Mouse (Mus musculus) bone marrow macrophage, adult 2 months (primary cell): ENCODE results near the gene Atg2b.

ENCODE experiments used
- CTCF ChIP-seq: IDR thresholded peaks from 2 replicates; pipeline ENCODE4 v1.5.1; 2012; ENCODE audit warnings: low read depth, mild to moderate bottlenecking, low read length, moderate library complexity
- POLR2A ChIP-seq: IDR thresholded peaks from 2 replicates; pipeline ENCODE4 v1.6.1; 2012; ENCODE audit warnings: mild to moderate bottlenecking, low read depth, low read length, borderline replicate concordance

GRCm38 (mm10) chr12:105733370-105734159, 48.6 kb upstream of the Atg2b start:
- TF ChIP-seq CTCF (no peak), POLR2A (no peak)
